Mouse (Mus musculus): ENCODE results near the gene Rbm7. TPM values are rescaled to one million over a fixed set of nuclear protein-coding genes. Genes with fewer than 3 reads are reported as not detected.
"Not testable (repeated sequence)": the region's sequence is repeated elsewhere in the genome, so short reads cannot be mapped to it uniquely, and the experiment has no call there.

Gene Rbm7
- total RNA-seq, 2 experiments from 2014 or later, result 37.8 to 38.6 TPM

DNA sequence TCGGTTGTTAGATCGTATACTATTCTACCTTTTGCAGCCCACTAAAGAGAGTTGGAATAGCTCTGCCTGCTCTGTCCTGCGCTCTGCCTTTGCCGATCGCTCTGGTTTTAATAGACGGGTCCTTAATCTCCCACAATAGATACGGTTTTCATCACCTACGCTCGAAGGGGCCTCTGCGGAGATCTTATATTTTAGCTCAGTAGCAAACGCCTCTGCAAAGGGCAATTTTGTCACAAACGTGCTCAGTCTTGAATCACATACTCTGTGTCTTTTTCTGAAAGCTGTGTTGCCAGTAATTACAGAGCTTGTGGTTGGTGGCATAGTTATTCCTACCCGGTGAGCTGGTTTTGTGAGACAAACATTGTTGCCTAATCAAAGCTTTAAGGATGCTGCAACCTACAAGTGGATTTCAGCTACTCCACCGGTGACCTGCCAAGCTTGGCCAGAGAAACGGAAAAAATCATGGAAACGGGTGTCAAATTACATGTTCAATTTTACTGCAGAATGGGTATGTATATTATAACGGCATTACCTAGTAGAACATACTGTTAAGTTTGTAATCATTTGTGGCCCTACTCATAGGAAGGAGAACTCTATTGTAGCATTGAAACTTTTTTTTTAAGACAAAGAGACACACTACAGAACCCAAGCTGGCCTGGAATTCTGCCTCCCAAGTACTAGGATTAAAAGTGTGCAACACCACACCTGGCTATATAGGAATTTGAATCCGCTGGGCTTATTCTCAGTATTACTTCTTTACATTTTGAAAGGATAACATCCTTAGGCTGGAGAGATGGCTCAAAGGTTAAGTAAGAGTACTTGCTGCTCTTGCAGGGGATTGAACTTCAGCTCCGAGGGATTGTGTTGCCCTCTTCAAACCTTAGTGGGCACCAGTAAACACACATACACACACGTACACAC is 13.6 kb downstream of the Rbm7 start:
- DNase-seq (ENCODE audit: extremely low spot score in 1 of 2, low spot score in 1 of 2), result no peak

DNA sequence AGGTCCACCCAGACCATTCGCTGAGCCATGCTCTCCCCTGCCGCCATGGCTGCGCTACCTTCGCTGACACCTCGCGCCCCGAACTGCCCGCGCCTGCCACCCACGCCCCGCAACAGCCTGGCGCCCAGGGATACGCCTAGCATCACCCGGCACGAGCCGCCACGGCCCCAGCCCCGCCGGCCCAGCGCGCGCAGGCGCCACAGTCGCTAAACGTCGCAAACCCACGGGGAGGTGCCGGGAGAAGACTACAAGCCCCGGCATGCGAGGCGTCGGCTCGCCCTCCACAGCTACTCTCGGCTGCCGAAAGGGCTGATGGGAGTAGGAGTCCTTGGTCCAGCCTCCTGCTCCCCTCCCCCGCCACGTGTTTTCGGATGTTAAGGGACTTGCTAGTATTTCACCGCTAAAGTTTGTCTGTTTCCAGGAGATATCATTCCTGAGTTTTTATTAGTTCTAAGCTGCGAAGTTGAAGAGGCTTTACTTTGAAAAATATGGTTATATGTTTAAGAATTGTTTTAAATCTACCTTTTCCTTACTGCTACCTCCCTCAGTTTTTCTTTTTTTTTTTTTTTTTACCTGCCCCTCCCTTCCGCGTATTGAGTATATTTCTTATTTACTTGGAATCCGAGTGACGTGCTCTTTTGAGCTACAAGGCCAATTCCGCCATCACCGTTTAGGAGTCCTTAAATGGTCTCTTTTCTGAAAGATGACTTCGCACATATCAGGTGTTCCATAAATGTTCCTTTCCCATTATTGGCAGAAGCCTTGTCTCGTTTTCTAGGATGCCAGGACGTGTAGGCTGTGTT is 14.5 kb downstream of the Rbm7 start, which contains the start of gene Rexo2:
Rexo2 (minus strand) TSS at position 213 of the 803 bp plus-strand sequence.
- peak; percentile 85 to 88 for DNase-seq (ENCODE audit: extremely low spot score in 1 of 2, low spot score in 1 of 2)

DNA sequence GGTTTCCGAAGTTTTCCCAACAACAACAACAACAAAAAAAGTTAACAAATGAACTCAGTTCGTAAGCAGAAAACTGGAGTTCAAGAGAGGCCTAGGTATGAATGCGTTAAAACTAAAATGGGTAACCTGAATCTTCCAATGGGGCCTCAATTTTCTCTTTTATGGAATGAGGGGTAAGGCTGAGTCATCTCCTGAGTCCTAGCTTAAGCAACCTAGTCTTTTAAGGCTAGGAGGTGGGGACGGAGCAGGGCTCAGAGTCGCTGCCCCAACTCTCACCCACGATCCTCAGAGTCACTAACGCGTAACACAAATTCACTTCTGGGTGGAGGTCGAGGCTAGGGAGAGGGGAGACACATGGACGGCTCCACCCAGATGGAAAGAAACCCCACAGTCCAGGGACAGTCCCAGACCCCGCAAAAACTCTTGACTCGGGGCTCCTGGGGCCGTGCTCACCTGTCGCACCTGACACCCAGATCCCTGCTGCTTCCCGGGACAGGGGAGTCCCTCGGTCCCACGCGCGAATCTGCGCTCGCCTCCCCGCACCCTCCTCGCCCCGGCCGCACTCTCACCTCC is 15.2 kb downstream of the Rbm7 start:
- no peak for DNase-seq (ENCODE audit: extremely low spot score in 1 of 2, low spot score in 1 of 2)

DNA sequence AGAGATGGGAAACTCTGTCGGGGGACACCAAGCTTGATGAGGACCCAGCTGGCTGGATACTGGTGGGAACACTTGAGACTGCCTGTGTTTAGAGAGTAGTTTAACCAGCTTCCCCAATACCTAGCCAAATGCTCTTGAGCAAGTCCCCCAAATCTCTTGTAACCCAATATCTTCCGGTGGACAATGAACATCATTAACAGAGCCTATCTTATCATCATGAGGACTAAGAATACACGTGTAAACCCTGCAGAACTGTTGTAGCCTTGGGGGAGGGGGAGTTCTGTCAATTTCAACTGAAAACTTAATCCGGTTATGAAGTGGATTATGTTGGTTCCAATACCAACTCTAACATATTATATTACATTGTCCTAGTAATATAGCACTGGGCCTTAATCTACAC is 16.3 kb downstream of the Rbm7 start:
- no peak for DNase-seq (ENCODE audit: extremely low spot score in 1 of 2, low spot score in 1 of 2)

DNA sequence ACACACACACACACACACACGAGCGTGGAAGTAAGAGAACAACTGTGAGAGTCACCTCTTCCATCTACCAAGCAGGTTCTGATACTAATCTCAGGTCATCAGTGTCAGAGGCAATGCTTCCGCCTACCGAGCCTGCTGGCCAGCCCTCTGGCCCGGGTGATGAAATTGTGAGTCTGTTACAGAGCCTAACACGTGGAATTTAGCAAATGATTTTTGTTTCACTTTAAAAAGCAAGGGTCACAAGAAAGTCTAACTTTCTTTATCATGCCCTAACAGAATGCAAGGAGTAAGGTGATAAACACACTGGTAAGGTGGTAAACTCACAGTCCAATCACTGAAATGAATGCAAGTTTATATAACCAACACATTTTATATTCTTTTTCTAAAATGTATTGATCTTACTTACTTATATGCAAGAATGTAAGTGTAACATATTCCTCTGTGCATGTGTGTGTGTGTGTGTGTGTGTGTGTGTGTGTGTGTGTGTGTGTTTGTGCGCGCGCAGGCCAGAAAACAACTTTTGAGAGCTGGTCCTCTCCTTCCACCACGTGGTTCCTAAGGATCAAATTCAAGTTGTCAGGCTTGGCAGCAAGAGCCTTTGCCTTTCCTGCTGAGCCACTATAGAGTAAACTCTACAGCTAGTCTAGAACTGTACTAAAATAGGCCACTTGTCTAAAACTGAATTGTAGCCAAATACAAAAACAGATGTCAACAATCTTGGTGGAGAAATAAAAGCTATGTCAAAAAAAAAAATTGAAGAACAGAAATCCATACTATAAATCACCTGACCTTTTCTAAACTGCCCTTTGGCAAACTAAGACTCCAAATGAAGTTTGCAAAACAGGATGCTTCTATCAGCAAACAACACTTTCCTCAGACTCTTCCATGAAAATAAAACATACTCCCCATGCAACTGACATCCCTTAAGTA is 18.6 kb downstream of the Rbm7 start:
- DNase-seq (ENCODE audit: extremely low spot score in 1 of 2, low spot score in 1 of 2), result no peak

DNA sequence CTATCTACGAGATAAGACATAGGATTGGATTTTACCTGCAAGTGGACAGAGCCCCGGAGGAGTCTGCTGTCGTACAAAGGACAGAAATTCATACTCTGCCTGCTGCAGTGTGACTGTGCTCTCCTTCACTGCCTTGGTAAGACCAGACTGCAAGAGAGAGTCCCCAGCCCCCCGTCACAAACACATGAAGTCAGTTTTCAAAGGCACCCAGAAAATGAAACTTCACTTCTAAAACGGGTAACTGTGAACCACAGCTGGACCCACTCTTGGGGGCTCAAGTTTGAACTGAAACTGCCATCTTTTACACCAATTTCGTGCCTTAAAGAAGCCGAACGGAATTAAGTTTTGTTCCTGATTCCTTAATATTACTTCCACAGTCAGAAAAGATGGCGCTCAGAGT is 20.7 kb downstream of the Rbm7 start:
- no peak for DNase-seq (ENCODE audit: extremely low spot score in 1 of 2, low spot score in 1 of 2)

DNA sequence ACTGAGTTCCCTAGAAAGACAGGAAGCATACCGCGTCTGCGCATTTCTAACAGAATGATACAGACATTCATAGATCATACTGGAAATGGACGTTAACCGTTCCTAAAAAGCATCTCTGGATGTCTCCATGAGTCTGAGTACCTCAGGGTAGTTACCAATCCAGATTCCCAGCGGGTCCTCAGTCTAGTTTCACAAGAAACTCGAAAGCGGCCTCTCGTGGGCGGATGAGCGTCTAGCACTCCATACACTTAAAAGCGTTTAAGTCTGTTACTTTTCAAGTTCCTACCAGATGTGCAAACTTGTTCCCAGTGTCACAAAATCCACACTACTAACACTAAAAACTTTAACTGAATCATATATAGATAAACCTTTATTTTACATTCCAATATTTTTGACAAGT is 22.0 kb downstream of the Rbm7 start:
- no peak for DNase-seq (ENCODE audit: extremely low spot score in 1 of 2, low spot score in 1 of 2)

DNA sequence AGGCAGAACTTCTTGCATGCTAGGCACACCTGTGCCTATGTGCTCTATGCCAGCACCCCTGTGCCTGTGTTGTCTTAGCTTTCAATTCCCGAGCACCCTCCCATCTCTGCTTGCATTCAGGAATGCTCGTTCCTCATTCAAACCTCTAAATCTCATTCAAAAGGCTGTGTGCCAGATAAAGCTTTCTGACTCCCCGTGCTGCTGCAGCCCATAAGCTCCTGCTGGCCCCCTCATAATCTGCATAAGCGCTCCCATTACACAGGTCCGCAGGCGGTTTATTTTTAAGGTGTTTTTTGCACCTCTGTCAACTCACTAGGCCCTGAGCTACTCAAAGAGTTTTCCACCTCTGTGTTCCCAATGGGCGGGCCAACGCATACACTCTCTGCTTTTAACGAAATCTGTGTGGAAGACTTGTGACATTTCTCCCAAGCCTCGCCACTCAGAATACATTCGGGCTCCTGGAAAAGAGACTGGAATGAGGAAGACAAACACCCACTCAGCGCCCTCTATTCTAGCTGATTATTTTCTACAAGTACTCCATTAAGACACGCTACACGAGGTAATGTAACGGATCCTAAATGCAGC is 22.6 kb downstream of the Rbm7 start:
- DNase-seq (ENCODE audit: extremely low spot score in 1 of 2, low spot score in 1 of 2), result no peak

DNA sequence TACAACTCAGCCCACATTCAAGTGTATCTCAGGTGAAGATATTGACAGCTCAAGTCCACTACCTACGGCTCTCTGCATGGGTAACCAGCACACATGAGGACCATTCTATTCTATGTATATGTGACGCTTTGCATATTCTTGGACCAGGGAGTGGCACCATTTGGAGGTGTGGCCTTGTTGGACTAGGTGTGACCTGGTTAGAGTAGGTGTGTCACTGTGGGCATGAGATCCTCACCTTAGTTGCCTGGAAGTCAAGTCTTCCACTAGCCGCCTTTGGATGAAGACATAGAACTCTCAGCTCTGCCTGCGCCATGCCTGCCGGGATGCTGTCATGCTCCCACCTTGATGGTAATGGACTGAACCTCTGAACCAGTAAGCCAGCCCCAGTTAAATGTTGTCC is 27.6 kb downstream of the Rbm7 start:
- DNase-seq (ENCODE audit: extremely low spot score in 1 of 2, low spot score in 1 of 2), result not testable (repeated sequence)

DNA sequence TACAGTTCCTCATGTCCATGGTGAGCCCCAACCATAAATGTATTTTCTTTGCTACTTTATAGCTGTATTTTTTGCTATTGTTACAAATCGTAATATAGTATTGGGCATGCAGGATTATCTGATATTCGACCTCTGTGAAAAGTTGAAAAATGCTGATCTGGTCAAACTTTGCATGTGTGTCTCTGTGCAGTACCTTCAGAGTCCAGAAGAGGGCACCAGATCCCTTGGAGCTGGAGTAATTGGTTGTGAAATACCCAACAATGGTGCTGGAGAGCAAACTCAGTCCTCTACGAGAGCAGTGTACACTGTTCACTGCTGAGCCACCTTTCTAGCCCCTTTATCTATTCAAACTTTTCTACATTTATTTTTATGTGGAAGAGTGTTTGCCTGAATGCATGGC is 28.3 kb downstream of the Rbm7 start:
- DNase-seq (ENCODE audit: extremely low spot score in 1 of 2, low spot score in 1 of 2), result peak; percentile 29 to 77

DNA sequence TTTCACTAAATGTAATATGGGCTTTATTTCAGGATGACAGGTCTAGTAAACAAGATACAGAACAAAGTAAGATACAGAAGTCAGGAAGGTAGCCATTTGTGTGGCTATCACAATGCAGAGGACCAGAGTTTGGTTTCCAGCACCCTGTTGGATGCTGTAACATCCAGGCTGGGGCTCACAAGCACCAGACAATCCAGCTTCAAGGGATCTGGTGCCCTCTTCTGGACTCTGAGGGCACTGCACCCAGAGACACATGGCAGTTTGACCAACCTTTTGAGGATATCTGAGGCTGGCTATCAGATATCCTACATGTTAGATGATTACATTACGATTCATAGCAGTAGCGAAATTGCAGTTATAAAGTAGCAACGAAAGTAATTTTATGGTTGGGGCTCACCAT is 29.4 kb downstream of the Rbm7 start:
- DNase-seq (ENCODE audit: extremely low spot score in 1 of 2, low spot score in 1 of 2), result no peak

DNA sequence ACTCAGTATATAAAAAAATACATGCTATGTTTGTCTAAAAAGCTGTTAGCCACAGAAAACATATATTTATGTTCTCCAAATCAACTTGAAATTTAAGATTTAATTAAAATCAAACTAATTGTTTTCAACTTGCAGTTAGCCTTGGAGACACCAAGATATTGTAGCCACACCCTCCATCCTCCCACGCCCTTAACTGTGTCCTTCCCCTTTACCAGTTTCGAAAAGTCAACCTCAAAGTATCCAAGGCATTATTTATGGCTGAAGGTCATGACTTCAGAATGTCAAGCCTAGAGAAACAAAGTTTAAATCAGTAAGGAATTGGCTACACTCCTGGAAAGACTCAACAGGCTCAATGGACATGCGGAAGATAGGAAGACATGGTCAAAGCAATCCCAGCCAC is 33.6 kb downstream of the Rbm7 start:
- DNase-seq (ENCODE audit: extremely low spot score in 1 of 2, low spot score in 1 of 2), result no peak

DNA sequence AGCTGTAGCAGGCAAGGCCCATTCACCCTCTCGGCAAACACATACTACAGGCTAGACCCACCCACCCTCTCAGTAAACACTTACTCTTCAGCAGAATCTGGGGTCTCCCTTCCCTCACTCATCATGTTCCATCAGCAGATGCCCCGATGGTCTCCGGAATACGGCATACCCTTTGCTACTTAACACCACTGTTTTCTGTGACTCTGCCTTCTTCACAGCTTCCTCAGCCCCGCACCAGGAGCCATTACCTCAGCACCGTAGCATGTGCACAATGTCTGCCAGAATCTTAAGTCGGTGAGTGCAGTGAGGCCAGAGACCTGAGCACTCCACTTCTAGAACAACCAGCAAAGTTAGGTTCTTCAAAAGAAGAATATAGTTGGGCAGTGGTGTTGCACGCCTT is 34.4 kb downstream of the Rbm7 start:
- no peak for DNase-seq (ENCODE audit: extremely low spot score in 1 of 2, low spot score in 1 of 2)

DNA sequence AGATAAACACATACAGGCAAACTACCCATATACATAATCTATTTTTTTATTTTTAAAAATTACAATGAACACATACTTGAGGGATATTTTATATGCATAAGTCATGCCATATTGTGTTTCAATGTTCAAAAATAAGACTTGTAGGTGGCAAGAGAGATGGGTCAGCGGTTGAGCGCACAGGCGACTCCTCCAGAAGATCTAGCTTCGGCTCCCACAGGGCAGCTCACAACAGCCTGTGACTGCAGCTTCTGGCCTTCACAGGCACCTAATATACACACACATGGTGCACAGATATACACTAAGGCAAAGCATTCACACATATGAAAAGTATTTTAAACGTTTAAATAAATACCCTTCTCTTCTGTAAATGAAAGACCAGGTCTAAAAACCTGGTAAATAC is 35.7 kb downstream of the Rbm7 start:
- no peak for DNase-seq (ENCODE audit: extremely low spot score in 1 of 2, low spot score in 1 of 2)

DNA sequence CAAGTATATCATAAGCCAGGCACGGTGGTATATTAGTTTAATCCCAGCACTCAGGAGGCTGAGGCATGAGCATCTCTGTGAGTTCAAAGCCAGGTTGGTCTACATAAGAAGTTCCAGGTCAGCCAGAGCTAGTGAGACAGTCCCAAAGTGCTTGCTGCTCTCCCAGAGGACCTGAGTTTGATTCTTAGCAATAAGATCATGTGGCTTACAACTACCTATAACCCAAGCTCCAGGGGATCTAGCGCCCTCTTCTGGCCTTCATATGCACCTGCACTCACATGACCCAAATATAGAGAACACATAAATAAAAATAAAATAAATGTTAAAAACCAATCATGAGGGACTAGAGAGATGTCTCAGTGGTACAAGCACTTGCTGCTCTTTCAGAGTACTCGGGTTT is 36.2 kb downstream of the Rbm7 start:
- DNase-seq (ENCODE audit: extremely low spot score in 1 of 2, low spot score in 1 of 2), result no peak

DNA sequence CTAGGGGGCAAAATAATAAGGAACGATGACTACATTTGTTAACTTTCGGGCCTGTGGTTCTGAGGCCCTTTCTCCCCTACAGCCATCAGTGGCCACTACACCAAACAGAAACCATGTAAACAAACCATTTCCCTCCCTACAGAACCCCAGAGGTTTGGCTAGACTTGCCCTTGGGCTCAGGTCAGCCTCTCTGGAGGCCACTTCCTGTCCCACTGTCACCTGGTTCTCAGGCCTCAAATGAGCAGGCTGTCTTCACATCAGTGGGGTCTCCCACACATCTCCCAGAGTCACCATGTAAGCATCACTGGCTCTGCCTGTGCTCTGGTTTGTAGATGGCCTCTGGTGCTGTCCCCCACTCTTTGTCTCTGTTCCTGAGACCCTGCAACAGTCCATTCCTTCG is 39.1 kb downstream of the Rbm7 start:
- no peak for DNase-seq (ENCODE audit: extremely low spot score in 1 of 2, low spot score in 1 of 2)

DNA sequence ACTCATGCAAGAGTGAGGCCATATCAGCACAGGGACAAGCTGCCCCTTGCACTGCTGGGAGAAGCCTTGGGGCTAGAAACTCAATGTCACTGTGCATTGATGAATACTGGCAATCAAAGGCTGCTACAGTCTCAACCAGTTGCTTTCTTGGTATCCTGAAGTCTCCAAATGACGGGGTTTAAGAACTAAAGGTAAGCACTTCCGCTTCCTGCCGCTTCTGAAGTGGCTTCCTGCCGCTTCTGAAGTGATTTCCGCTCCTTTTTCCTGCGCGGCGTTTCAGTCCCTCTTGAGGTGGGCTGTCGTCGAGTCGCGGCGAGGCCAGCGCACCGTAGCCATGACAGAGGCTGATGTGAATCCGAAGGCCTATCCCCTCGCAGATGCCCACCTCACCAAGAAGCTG is 45.0 kb downstream of the Rbm7 start:
- DNase-seq (ENCODE audit: extremely low spot score in 1 of 2, low spot score in 1 of 2), result no peak

DNA sequence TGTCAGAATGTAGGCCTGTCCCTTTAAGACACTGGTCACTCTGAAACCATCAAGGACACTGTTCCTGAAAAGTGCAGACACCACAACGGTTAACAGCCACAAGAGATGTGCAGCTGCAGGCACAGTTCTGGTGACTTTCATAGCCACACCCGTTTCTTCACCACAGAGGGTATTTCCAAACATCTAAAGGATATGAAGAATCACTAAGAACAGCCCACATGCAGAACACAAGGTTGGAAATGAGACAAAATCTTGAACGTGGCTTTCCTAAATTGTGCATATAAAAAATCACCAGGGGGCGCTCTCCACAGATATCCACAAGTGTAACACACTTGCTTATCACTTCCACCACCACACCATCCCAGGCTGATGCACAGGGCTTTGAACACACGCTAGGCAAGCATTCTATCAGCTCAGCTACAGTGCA is 47.3 kb downstream of the Rbm7 start:
- DNase-seq (ENCODE audit: extremely low spot score in 1 of 2, low spot score in 1 of 2), result peak in 1 of 2 experiments; percentile 14

DNA sequence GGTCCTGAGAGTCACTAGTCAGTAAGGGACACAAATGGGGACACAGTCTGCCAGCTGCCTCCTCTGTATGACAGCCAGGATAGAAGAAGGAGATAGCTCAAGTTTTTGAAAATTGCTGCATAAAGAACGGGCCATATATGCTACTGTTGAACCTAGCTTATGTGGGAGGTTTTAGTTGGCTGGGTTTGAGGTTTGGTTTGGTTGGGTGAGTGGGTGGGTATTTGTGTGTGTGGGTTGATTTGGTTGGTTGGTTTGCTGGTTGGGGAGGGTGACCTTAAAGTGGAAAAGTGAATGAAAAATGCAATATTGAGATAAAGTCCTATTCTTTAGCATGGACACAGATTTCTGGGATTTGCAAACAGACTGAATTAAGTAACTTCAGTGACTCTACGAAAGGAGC is 50.3 kb downstream of the Rbm7 start:
- no peak for DNase-seq (ENCODE audit: extremely low spot score in 1 of 2, low spot score in 1 of 2)

DNA sequence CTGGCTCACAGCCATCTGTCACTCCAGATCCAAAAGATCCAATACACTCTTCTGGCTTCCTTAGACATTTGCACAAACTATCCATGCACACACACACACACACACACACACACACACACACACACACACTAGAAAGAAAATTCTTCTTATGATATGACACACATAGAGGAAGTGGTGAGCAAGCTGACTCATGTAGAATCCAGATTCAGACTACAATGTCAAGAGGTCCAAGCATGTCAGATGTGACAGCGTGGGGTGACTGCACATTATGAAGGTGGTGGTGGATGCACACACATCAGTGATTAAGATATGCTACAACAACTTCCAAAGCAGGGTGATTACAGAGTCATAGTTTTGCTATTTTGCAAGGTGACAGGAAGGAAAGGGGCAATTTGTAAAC is 51.2 kb downstream of the Rbm7 start:
- no peak for DNase-seq (ENCODE audit: extremely low spot score in 1 of 2, low spot score in 1 of 2)

Data from layer of hippocampus, postnatal 25 days (tissue).